14 mouse cellular contexts compared by ENCODE assay signal in the genomic region with DNA sequence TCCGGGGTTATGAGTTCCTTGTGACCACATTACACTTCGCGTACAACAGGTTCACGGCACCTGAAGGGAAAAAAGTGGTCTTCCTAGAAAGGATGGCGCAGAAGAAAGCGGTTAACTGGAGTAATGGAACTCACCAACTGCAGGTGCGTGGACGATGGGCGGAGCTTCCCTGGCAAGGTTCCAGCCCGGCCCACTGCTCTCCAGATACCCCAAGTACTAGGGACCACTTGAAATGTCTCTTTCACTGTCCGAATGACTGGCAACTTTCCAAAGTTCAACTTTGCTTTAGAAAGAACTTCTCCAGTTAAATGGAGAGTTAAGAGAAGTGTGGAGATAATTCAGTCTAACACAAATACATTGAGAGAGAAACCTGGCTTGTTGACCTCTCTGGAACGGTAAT.
DNase-seq lines count a peak whose midpoint lies in the region; ATAC-seq and TF ChIP-seq lines count a peak whose summit lies in the region.
"Had no signal": no experiment of that assay in that cellular context is flagged by ENCODE, and none has a peak within 500 bp of the region (broad histone marks: within the 10 kb centered on the region; RNA-seq: fewer than 3 reads in every experiment).

No protein-coding gene starts in this region.

- H3K9me3 ChIP-seq in heart, embryonic 14.5 days (ENCODE audit: control insufficient read depth, low read length), result no peaks in the 10 kb centered on the region
- H3K9me3 ChIP-seq in lung, embryonic 14.5 days (ENCODE audit: low read depth, low read length), result no peaks in the 10 kb centered on the region
- H3K9me3 ChIP-seq: hindbrain, embryonic 15.5 days; liver, embryonic 12.5 days; midbrain, embryonic 13.5 days had no signal

- H3K36me3 ChIP-seq in heart, embryonic 14.5 days (ENCODE audit: control insufficient read depth, insufficient read depth, low read length), result no peaks in the 10 kb centered on the region
- H3K36me3 ChIP-seq in lung, embryonic 14.5 days (ENCODE audit: insufficient read depth), result no peaks in the 10 kb centered on the region
- H3K36me3 ChIP-seq: G1E; hindbrain, embryonic 15.5 days; liver, embryonic 12.5 days; midbrain, embryonic 13.5 days had no signal

- WGBS in heart, embryonic 14.5 days, result 57% methylated on average over 12 of the region's 12 CpGs
- WGBS in lung, embryonic 14.5 days, result 66% methylated on average over 12 of the region's 12 CpGs

- DNase-seq in heart, adult 8-10 months (ENCODE audit: low spot score), result no peak
- DNase-seq in R1 (ENCODE audit: low read depth, low spot score), result peak; percentile 60
- DNase-seq in lung, embryonic 14.5 days, result peak; percentile 85
- DNase-seq in lung, postnatal 4 days, result peak; percentile 55 to 75
- no peak for DNase-seq in right cerebral cortex, postnatal 14 days
- no peak for DNase-seq in cerebellum, adult 8-10 months
- DNase-seq: adrenal gland, adult 2 months had no signal

- peaks cover 3% of the 10 kb centered on the region in 2 experiments; a peak in 3 of 4 replicates for H3K4me1 ChIP-seq in heart, embryonic 14.5 days (ENCODE audit: control insufficient read depth in 2 of 2, insufficient read depth in 2 of 2, low read length in 2 of 2)
- no peaks in the 10 kb centered on the region for H3K4me1 ChIP-seq in lung, embryonic 14.5 days (ENCODE audit: insufficient read depth)
- H3K4me1 ChIP-seq: hindbrain, embryonic 15.5 days; liver, embryonic 12.5 days; midbrain, embryonic 13.5 days had no signal

- H3K27me3 ChIP-seq in heart, embryonic 14.5 days (ENCODE audit: control insufficient read depth, insufficient read depth, low read length), result no peaks in the 10 kb centered on the region
- H3K27me3 ChIP-seq in lung, embryonic 14.5 days (ENCODE audit: insufficient read depth, low read length), result no peaks in the 10 kb centered on the region
- H3K27me3 ChIP-seq: hindbrain, embryonic 15.5 days; liver, embryonic 12.5 days; midbrain, embryonic 13.5 days had no signal

- H3K4me2 ChIP-seq in heart, embryonic 14.5 days (ENCODE audit: low read length), result peak overlapping the region; percentile 16
- H3K4me2 ChIP-seq in lung, embryonic 14.5 days, result no peak overlapping the region
- H3K4me2 ChIP-seq: hindbrain, embryonic 15.5 days; liver, embryonic 12.5 days; midbrain, embryonic 13.5 days had no signal

- peak; percentile 54 for ATAC-seq in heart, embryonic 14.5 days (ENCODE audit: insufficient number of reproducible peaks, insufficient read depth, low FRiP score, low read depth)
- ATAC-seq in lung, embryonic 14.5 days (ENCODE audit: insufficient read depth), result peak; percentile 82
- ATAC-seq: forebrain, embryonic 14.5 days; intestine, embryonic 16.5 days; liver, embryonic 12.5 days; midbrain, embryonic 13.5 days had no signal

- no peak for TF ChIP-seq CTCF in lung, embryonic 14.5 days (IDR thresholded peaks at IDR 0.05; ENCODE audit: low read depth)

- H3K27ac ChIP-seq in heart, embryonic 14.5 days (replicated peaks in 1 of 2; ENCODE audit: control insufficient read depth in 1 of 2, insufficient read depth in 1 of 2, low read depth in 2 of 2, low read length in 2 of 2), result peak overlapping the region; percentile 44; a peak in 2 of 4 replicates
- H3K27ac ChIP-seq in lung, embryonic 14.5 days (ENCODE audit: low read depth), result no peak overlapping the region
- H3K27ac ChIP-seq: hindbrain, embryonic 15.5 days; liver, embryonic 12.5 days; midbrain, embryonic 13.5 days had no signal

- no peak overlapping the region for H3K9ac ChIP-seq in heart, embryonic 14.5 days (ENCODE audit: low read length)
- H3K9ac ChIP-seq in lung, embryonic 14.5 days, result no peak overlapping the region
- H3K9ac ChIP-seq: hindbrain, embryonic 15.5 days; liver, embryonic 12.5 days; midbrain, embryonic 13.5 days had no signal

- H3K4me3 ChIP-seq in heart, embryonic 14.5 days (ENCODE audit: control insufficient read depth in 1 of 2, insufficient read depth in 1 of 2, low read depth in 1 of 2, low read length in 2 of 2), result no peak overlapping the region
- H3K4me3 ChIP-seq in lung, embryonic 14.5 days (ENCODE audit: low read depth, low read length), result no peak overlapping the region
- H3K4me3 ChIP-seq: hindbrain, embryonic 15.5 days; liver, embryonic 12.5 days; midbrain, embryonic 13.5 days had no signal

Comparison
In these comparisons a context has a peak if more than half of its experiments do, and no peak if none do; other contexts are left out.
1. DNase-seq: peak in R1 (single experiment), lung, embryonic 14.5 days (single experiment) and lung, postnatal 4 days (2 of 2); none in heart, adult 8-10 months (single experiment), right cerebral cortex, postnatal 14 days (single experiment) and cerebellum, adult 8-10 months (single experiment).